Mouse (Mus musculus) megakaryocyte, embryonic 14.5 days (primary cell): ENCODE results near the gene Pes1. TPM values are rescaled to one million over a fixed set of nuclear protein-coding genes. Genes with fewer than 3 reads are reported as not detected.

ENCODE experiments used
- H3K27me3 ChIP-seq: replicated peaks from 2 replicates; pipeline ENCODE3; 2012; ENCODE audit warnings: inconsistent platforms
- H3K36me3 ChIP-seq: replicated peaks from 2 replicates; pipeline ENCODE3; 2012; ENCODE audit warnings: low read length, inconsistent platforms, mixed read lengths
- H3K4me1 ChIP-seq: 2 replicates; pipeline ENCODE4 v1.6.1; 2012; ENCODE audit warnings: inconsistent platforms
- H3K4me3 ChIP-seq: replicated peaks from 2 replicates; pipeline ENCODE3; 2012; ENCODE audit warnings: moderate library complexity, mild to moderate bottlenecking, inconsistent platforms
- H3K9me3 ChIP-seq: 2 replicates; pipeline ENCODE4 v1.6.1; 2012; ENCODE audit warnings: inconsistent platforms
- FLI1 ChIP-seq: IDR thresholded peaks from 2 replicates; pipeline ENCODE4 v1.6.1; 2012; ENCODE audit warnings: low read length, inconsistent platforms, mixed read lengths
- GATA1 ChIP-seq: IDR thresholded peaks from 3 replicates; pipeline ENCODE4 v1.6.1; 2012; ENCODE audit warnings: mixed read lengths, low read length, inconsistent platforms, borderline replicate concordance
- polyA plus RNA-seq: library from polyadenylated mRNA; stranded (reverse); fragments of >175 nt; gene quantifications from 2 replicates; pipeline ENCODE4 v1.2.3, GENCODE M21; 2012; ENCODE audit warnings: low replicate concordance; ENCODE audit not compliant: insufficient read depth

The Pes1 gene
- polyA plus RNA-seq, 1 experiment: 39.9 TPM

DNA sequence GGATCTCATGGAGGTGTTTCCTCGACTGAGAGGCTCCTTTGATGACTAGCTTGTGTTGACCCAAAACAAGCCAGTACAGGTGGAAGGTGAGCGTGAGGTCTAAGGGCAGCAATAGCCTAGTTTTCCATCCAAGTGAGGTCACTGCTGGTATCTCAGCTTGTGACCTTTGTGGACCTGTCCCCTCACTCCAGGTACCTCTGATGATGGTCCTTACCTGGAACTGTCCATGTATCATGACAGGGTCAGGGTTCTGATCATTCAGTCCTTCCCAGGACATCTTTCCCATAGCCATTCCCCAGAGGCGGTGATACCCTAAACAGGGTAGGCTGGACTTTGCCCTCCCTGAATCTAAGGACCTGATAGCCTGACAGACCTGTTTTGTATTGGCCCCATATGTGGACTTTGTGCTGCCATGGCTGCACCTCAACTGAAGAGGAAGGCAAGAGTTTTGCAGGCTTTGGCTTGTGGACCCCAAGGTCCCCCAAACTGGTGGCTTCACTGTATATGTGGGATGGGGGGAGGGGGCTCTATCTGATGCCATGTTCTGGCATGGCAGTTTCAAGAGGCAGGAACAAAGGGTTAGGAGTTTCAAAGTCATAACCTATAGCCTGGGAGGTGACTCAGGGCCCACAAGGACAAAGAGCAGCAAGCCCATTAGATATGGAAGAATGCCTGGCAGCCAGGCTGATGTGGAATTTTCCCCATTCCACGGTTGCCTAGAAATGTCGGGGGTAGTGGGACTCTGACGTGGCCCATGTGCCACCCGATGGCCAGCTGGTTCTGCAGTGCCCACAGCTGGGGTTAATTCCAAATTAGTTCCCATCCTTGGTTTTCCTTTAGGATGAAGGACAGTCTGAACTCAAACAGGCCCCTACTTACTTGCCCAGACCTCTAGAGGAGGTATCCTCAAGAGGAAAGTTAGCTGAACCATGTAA is 18.8 kb downstream of the Pes1 start:
- Histone ChIP-seq H3K27me3 (peaks cover 47% of the 10 kb centered on the region), H3K36me3 (peaks cover 49% of the 10 kb centered on the region), H3K9me3 (no peaks in the 10 kb centered on the region), H3K4me1 (peaks cover 15% of the 10 kb centered on the region), H3K4me3 (peak overlapping the region; percentile 53)
- no peak for TF ChIP-seq GATA1

DNA sequence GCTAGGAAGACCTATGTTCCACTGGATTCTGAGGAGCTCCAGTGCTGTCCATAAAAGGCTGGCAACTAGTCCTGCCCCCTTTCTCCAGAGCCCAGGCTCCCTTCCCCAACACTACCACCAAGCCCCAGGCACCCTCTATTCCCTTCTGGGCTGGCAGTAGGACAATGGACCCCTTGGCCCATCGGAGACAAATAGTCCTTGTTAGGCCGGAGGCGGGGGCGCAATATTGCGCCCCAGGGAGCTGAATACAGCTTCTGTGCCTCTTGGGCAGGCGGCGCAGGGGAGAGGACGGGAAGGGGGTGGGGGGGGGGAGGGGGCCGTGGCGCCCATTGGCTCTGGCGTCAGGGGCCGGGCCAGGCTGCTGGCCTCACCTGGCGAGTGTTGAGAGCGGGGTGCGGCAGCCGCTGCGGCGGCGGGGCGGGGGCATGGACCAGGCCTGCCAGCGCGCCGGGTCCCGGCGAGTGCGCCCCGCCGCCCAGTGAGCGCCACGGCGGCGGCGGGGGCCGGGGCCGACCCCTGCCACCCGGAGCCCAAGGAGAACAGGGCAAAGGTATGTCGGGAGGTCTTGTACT is 19.6 kb downstream of the Pes1 start, which contains the start of gene Gal3st1:
TSS of gene Gal3st1 (plus strand) at position 346 of the 572 bp plus-strand sequence.
- Histone ChIP-seq H3K27me3 (peaks cover 49% of the 10 kb centered on the region), H3K4me1 (peaks cover 15% of the 10 kb centered on the region), H3K9me3 (no peaks in the 10 kb centered on the region), H3K36me3 (peaks cover 41% of the 10 kb centered on the region), H3K4me3 (peak within 1 kb of the TSS; percentile 71)
- TF ChIP-seq FLI1: no peak
- no peak for TF ChIP-seq GATA1

DNA sequence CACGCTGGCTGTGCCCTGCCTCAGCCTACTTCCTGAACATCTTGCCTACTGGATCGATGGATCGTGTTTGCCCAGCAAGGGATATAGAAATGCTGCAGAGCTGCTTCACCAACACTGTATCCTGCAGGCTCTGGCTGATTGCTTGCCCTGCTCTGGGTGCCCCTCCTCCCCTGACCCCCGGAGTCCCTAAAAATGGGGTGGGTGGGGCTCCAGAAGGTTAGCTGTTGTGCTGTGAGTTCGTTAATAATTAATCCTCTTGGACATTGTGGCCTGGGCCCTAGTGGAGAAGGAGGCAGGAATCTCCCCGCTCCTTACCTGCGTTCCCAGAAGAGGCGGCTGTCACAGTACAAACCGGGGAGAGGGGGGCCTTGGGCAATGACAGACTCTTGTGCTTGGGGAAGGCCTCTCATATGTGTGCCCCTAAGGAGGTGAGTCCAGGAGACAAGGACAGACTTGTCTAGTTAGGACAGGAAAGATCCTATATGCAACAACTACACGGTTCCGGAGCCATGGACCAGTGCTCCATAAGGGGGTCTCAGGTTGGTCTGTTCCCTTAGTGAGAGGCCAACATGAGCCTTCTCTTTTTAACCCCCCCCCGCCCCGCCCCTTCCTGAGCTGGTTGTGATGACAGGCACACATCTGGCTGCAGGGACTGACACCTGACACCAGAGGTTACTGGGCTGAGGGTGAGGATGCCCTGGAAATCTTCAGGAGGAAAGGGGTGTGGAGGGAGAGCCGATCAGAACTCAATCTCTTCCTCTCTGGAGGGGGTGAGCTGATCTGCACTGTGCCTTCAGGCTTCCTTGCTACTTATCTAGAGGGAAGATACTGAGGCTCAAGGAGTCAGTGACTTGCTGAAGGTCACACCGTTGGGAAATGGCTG is 20.3 kb downstream of the Pes1 start:
- Histone ChIP-seq H3K4me3 (peak overlapping the region; percentile 71), H3K4me1 (peaks cover 20% of the 10 kb centered on the region)
- TF ChIP-seq GATA1 (no peak), FLI1 (no peak)

GRCm38 (mm10) chr11:3989748-3990147 is 26.0 kb downstream of the Pes1 start:
- H3K9me3 ChIP-seq: no peaks in the 10 kb centered on the region
- TF ChIP-seq GATA1: no peak
- TF ChIP-seq FLI1: no peak
- H3K4me3 ChIP-seq: no peak overlapping the region
- H3K4me1 ChIP-seq: peaks cover 6% of the 10 kb centered on the region
- H3K36me3 ChIP-seq: no peaks in the 10 kb centered on the region
- H3K27me3 ChIP-seq: peaks cover 66% of the 10 kb centered on the region

More for the DNA sequence above, 20.3 kb downstream of the Pes1 start:
- H3K9me3 ChIP-seq: no peaks in the 10 kb centered on the region
- peaks cover 34% of the 10 kb centered on the region for H3K36me3 ChIP-seq
- H3K27me3 ChIP-seq: peaks cover 54% of the 10 kb centered on the region

DNA sequence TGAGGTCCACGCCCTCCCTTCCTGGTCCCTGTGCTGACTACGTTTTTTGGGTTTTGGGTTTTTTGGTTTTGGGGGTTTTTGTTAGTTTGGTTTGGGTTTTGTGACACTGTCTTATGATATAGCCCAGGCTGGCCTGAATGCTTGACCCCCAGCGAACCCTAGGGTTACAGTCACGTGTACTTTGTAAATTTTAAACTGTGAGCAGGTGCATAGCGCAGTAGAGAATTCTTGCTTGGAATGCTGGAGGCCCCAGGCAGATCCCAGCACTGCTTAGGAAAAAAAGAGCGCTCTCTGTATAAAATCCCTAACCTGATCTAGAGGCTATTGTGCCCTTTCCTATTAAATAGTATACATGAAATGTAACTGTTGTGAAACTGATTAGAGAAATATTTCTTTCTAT is 29.4 kb downstream of the Pes1 start:
- H3K36me3 ChIP-seq: no peaks in the 10 kb centered on the region
- H3K4me3 ChIP-seq: no peak overlapping the region
- no peak for TF ChIP-seq GATA1
- no peak for TF ChIP-seq FLI1
- peaks cover 11% of the 10 kb centered on the region for H3K9me3 ChIP-seq
- H3K27me3 ChIP-seq: peaks cover 70% of the 10 kb centered on the region
- peaks cover 14% of the 10 kb centered on the region for H3K4me1 ChIP-seq

GRCm38 (mm10) chr11:3993914-3994313 is 30.1 kb downstream of the Pes1 start:
- peaks cover 73% of the 10 kb centered on the region for H3K27me3 ChIP-seq
- H3K9me3 ChIP-seq: peaks cover 18% of the 10 kb centered on the region
- H3K36me3 ChIP-seq: no peaks in the 10 kb centered on the region
- peaks cover 18% of the 10 kb centered on the region for H3K4me1 ChIP-seq
- TF ChIP-seq FLI1: no peak
- no peak for TF ChIP-seq GATA1
- H3K4me3 ChIP-seq: no peak overlapping the region

DNA sequence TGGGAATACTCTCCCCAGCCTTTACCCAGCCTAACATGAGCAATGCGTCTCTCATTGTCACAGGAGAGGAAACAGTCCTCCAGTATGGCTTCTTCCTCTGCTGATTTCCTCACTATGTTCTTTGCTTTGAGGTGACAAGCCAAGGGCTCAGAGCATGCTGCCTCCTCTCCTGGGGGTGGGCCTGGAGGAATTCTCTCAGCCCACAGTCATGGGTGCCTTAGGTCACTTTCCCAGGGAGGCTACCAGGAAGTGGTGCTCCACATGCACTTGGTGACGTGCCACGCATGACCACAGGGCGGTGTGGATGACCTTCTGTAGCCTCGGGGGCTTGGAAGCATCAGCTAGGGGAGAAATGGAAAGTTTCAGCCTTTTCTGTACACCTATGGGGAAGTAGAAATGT is 31.7 kb downstream of the Pes1 start:
- Histone ChIP-seq H3K4me1 (peaks cover 17% of the 10 kb centered on the region), H3K36me3 (no peaks in the 10 kb centered on the region), H3K4me3 (no peak overlapping the region), H3K9me3 (peaks cover 19% of the 10 kb centered on the region), H3K27me3 (peaks cover 73% of the 10 kb centered on the region)
- TF ChIP-seq FLI1 (no peak), GATA1 (no peak)

DNA sequence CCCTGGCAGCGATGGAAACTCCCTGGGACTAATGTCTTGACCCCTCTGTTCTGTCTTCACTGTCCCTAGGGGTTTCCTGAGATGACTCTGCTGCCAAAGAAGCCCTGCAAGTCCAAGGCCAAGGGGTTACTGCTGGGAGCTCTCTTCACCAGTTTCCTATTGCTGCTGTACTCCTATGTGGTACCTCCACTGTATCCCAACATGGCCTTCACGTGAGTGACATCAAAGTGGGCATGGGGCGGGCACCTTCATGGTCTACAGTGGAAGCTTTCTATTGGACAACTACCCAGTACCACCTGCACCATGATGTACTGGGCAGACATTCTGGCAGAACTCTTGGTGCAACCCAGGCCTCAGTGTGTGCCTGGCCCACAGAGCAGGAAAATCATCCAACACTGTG is 33.1 kb downstream of the Pes1 start:
- TF ChIP-seq FLI1 (no peak), GATA1 (no peak)

GRCm38 (mm10) chr11:3997978-3998720 is 34.4 kb downstream of the Pes1 start:
- peaks cover 17% of the 10 kb centered on the region for H3K4me1 ChIP-seq

More for the DNA sequence above, 33.1 kb downstream of the Pes1 start:
- Histone ChIP-seq H3K4me1 (peaks cover 17% of the 10 kb centered on the region), H3K9me3 (peaks cover 19% of the 10 kb centered on the region), H3K36me3 (no peaks in the 10 kb centered on the region), H3K27me3 (peaks cover 66% of the 10 kb centered on the region), H3K4me3 (no peak overlapping the region)

More at GRCm38 (mm10) chr11:3997978-3998720, 34.4 kb downstream of the Pes1 start:
- peaks cover 19% of the 10 kb centered on the region for H3K9me3 ChIP-seq
- TF ChIP-seq GATA1 (no peak), FLI1 (no peak)
- peak overlapping the region; percentile 87 for H3K4me3 ChIP-seq
- no peaks in the 10 kb centered on the region for H3K36me3 ChIP-seq
- H3K27me3 ChIP-seq: peaks cover 55% of the 10 kb centered on the region
